Mouse (Mus musculus) limb, embryonic 15.5 days (tissue): Measurements from ENCODE around the gene Sertad2. TPM values are rescaled to one million over a fixed set of nuclear protein-coding genes. Genes with fewer than 3 reads are reported as not detected.
A peak's percentile ranks its signal among the peaks of the same experiment; 100 is the strongest.

Source experiments
- ATAC-seq: fragments of 200-750 bp; cut with Nextera tagmentation; 2 replicates; pipeline ENCODE4 v1.8.0; 2017; ENCODE audit warnings: low read depth, moderate TSS enrichment; ENCODE audit not compliant: insufficient number of reproducible peaks, low FRiP score, low TSS enrichment
- H3K27ac ChIP-seq: fragments of 300-500 bp; sonication (generic); 2 replicates; pipeline ENCODE4 v1.5.1; 2015; ENCODE audit warnings: moderate library complexity, mild to moderate bottlenecking, inconsistent platforms
- H3K27me3 ChIP-seq: fragments of 300-500 bp; sonication (generic); 2 replicates; pipeline ENCODE4 v1.6.1; 2015; ENCODE audit warnings: inconsistent platforms
- H3K36me3 ChIP-seq: fragments of 300-500 bp; sonication (generic); 2 replicates; pipeline ENCODE4 v1.6.1; 2015; ENCODE audit warnings: inconsistent platforms
- H3K4me1 ChIP-seq: fragments of 300-500 bp; sonication (generic); 2 replicates; pipeline ENCODE4 v1.6.1; 2015; ENCODE audit warnings: inconsistent platforms
- H3K4me2 ChIP-seq: fragments of 300-500 bp; sonication (generic); 2 replicates; pipeline ENCODE4 v1.6.1; 2015; ENCODE audit warnings: mild to moderate bottlenecking, inconsistent platforms
- H3K4me3 ChIP-seq: fragments of 300-500 bp; sonication (generic); 2 replicates; pipeline ENCODE4 v1.5.1; 2015; ENCODE audit warnings: mild to moderate bottlenecking, inconsistent platforms
- H3K9ac ChIP-seq: fragments of 300-500 bp; sonication (generic); 2 replicates; pipeline ENCODE4 v1.6.1; 2015; ENCODE audit warnings: inconsistent platforms
- H3K9me3 ChIP-seq: fragments of 300-500 bp; sonication (generic); 2 replicates; pipeline ENCODE4 v1.6.1; 2016; ENCODE audit warnings: inconsistent platforms
- WGBS: fragments of 180-500 bp; shearing (Covaris S2); methylation state at CpG from one replicate; pipeline ENCODE4 v1.1.7; 2015; 5-methylcytosine and 5-hydroxymethylcytosine counted together
- polyA plus RNA-seq: library from polyadenylated mRNA; unstranded; fragments of >200 nt; fragmentation: Nextera tagmentation; extraction: Ambion mirVana; gene quantifications from 2 replicates; pipeline ENCODE4 v1.2.1, GENCODE M21; 2015

Sertad2 gene
- polyA plus RNA-seq, 1 experiment from 2014 or later = 46.5 TPM

DNA sequence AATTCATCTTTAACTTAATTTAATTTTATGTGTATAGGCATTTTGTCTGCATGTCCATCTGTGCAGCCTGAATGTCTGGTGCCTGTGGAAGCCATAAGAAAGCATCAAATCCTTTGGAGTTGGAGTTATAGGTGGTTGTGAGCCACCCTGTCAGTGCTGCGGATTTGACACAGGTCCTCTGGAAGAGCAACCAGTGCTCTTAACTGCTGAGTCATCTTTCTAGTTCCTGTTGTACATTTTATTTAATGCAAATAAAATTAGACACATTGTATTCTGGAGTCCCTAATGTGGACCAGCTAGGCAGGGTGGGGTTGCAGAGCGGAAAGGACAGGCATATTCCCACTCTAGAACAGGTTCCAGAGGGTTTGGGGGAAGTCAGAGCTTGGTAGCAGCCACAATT lies 9.0 kb downstream of the Sertad2 start:
- Histone ChIP-seq H3K27me3 (no peaks in the 10 kb centered on the region), H3K4me1 (no peaks in the 10 kb centered on the region; the same call in 1 of the 2 replicates), H3K4me2 (no peak overlapping the region), H3K9ac (no peak overlapping the region), H3K36me3 (no peaks in the 10 kb centered on the region), H3K9me3 (no peaks in the 10 kb centered on the region), H3K4me3 (no peak overlapping the region), H3K27ac (no peak overlapping the region)
- no peak for ATAC-seq
- WGBS = 87% methylated on average over 2 of the region's 2 CpGs

DNA sequence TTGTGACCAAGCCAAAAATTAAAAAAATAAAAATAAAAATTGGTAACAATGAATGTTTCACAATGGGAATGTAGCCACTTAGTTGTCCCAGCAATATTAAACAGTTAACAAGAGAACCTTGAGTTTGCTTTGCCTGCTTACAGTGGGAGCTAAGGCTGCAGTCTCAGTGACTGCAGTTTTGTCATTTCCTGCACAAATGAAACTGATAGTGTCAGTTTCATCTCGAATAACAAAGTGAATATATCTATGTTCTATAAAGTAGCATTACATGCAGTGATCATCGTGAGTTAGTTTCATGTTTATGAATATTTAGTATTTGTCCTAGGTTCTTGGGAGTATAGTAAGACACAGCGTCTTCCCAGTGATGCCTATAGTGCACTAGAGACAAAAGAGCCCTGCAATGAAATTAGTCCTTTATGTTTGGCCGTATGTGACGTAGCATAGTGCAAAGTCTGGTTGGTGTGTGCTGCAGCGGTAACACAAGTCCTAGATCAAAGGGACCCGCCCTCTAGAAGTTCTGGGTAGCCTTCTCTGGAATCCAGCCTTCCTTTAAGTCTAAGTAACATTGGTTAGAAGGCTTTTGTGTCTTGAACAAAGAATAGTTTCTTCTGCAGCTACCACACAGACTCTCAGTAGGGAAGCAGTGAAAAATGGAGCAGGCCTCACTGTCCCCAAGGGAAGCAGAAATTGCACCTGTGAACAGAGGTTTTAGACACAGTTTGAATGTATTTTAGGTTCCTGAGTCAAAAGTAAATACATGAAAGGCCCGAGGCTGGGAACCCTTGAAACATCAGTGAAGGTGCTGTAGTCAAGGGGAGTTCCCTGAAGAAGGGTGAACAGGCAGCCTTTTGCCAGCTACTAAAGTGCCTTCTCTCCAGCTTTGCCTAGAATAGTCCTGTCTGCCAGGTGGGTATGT lies 10.0 kb downstream of the Sertad2 start:
- Histone ChIP-seq H3K9me3 (no peaks in the 10 kb centered on the region), H3K9ac (no peak overlapping the region), H3K27me3 (no peaks in the 10 kb centered on the region), H3K27ac (no peak overlapping the region), H3K4me3 (no peak overlapping the region), H3K4me2 (no peak overlapping the region), H3K36me3 (no peaks in the 10 kb centered on the region), H3K4me1 (no peaks in the 10 kb centered on the region; the same call in 1 of the 2 replicates)
- 70% methylated on average over 8 of the region's 8 CpGs for WGBS
- no peak for ATAC-seq

DNA sequence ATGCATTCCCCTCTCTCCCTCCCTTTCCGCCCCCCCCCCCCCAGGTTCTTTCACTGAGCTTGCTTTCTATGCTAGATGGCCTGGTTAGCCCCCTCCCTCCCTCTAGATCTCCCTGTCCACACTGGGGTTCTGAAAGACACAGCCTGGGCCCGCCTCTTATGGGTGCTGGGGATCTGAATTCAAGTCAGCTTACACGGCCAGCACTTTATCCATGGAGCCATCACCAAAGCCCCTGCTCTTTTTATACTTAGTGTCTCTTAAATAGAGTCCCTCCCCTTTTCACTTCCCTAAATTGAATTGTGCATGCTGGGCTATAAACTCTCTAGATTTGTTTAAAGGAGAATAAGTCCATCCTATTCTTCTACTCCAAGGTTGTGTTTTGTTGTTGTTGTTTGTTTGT lies 12.6 kb downstream of the Sertad2 start:
- H3K9me3 ChIP-seq = no peaks in the 10 kb centered on the region
- no peak overlapping the region for H3K27ac ChIP-seq
- WGBS = 75% methylated on average over 2 of the region's 3 CpGs
- no peak for ATAC-seq
- no peaks in the 10 kb centered on the region for H3K36me3 ChIP-seq
- no peaks in the 10 kb centered on the region for H3K27me3 ChIP-seq
- no peak overlapping the region for H3K9ac ChIP-seq
- no peak overlapping the region for H3K4me3 ChIP-seq
- no peak overlapping the region for H3K4me2 ChIP-seq
- H3K4me1 ChIP-seq = peaks cover 15% of the 10 kb centered on the region

DNA sequence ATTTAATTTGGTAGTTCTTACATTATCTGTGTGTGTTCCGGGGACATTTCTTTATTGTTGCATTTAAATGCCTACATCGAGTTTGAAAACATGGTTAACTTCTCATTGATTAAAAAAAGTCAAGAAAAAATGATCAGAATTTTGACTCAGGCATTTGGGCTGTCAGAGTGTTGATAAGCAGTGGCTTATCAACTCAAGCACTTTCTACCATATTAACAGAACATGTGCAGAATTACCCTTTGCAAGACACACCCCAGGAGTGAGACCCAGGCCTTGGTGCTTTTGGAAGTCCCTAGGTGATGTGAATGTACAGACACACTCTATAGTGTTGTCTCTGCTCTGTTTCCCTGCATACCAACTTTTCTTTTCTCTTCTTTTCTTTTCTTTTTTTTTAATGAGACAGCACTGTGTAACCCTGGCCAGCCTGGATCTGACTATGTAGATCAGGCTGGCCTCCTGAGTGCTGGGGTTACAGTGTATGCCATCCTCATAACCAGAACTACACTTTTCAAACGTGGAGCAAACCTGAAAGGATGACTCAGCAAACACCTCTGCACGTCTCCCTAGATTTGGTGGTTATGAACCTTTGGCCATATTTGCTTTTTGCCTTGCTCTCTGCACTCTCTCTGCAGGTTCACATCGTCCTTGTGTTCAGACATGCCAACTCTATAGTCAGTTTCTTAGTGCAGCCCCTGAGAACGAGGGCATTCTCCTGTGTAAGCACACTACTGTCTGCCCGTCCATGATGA lies 13.3 kb downstream of the Sertad2 start:
- H3K9ac ChIP-seq = no peak overlapping the region
- H3K4me3 ChIP-seq = no peak overlapping the region
- no peaks in the 10 kb centered on the region for H3K27me3 ChIP-seq
- 76% methylated on average over 7 of the region's 7 CpGs for WGBS
- H3K4me1 ChIP-seq = peaks cover 18% of the 10 kb centered on the region
- no peak overlapping the region for H3K27ac ChIP-seq
- no peaks in the 10 kb centered on the region for H3K36me3 ChIP-seq
- H3K4me2 ChIP-seq = no peak overlapping the region
- no peak for ATAC-seq
- no peaks in the 10 kb centered on the region for H3K9me3 ChIP-seq

DNA sequence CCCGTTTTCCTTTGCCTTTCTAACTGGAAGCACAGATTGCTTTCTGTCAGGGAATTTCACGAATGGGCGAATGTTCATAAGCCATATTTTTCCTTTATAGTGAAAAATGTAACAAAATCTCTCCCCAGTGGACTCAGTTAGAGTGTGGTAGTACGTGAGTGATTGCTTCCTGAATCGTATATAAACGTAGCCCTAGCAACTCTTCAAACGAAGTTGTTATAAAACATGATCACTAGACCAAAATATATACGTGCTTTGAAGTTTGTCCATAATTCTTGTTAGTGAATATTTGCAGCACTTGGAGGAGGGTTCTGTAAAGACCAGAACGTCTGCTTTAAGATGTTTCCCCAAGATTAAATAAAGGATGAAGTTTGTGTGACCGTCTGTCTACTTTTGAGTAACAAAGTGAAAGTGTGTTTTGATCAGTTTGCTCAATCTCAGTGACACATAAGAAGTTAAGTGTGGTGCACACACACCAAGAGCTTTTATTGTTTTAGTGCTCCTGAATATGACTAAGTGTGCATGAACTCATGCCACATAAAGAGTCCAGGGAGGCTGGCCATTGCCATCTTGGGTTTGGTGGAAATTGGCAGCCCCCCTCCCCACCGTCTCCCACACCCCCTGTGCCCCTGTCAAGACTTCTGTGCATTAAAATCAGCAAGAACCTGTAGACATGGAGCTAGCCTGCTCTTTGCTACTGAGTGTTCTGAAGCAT lies 16.3 kb downstream of the Sertad2 start:
- H3K4me2 ChIP-seq = no peak overlapping the region
- WGBS = 30% methylated on average over 11 of the region's 11 CpGs

DNA sequence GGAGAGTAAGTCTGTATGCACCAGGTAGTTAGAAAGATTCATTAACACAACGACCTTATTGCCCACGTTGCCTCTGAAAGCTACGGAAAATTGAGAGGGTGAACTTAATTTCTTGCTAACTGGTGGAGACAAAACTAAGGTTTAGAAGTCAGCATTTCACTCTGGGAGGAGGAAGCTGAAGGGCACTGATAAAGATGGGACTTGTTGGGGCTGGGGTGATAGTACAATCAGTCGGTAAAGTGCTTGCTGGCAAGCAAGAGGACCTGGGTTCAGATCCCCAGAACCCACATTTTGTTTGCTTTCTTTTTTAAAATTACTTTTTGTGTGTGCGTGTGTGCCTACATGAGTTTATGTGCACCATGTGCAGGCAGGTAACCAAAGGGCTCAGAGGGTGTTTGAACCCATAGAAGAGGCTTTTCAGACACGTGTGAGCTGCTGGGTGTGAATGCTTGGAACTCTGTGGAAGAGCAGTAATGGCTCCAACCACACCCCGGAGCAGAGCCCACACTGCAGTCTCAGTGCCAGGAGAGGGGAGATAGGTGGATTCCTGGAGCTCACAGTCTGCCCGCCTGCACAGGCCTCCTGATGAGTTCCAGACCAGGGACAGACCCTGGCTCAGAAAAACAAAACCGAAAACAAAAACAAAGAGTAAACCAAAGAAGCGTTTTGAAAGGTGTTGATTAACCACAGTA lies 17.0 kb downstream of the Sertad2 start:
- no peaks in the 10 kb centered on the region for H3K27me3 ChIP-seq
- WGBS = 48% methylated on average over 10 of the region's 10 CpGs
- H3K36me3 ChIP-seq = no peaks in the 10 kb centered on the region
- no peaks in the 10 kb centered on the region for H3K9me3 ChIP-seq
- H3K9ac ChIP-seq = no peak overlapping the region
- H3K27ac ChIP-seq = no peak overlapping the region
- H3K4me3 ChIP-seq = no peak overlapping the region
- no peak overlapping the region for H3K4me2 ChIP-seq
- ATAC-seq = no peak
- peaks cover 19% of the 10 kb centered on the region for H3K4me1 ChIP-seq

More for the DNA sequence above, 16.3 kb downstream of the Sertad2 start:
- Histone ChIP-seq H3K9ac (no peak overlapping the region), H3K9me3 (no peaks in the 10 kb centered on the region), H3K27ac (no peak overlapping the region), H3K27me3 (no peaks in the 10 kb centered on the region), H3K36me3 (no peaks in the 10 kb centered on the region), H3K4me1 (peaks cover 19% of the 10 kb centered on the region), H3K4me3 (no peak overlapping the region)
- ATAC-seq = no peak

DNA sequence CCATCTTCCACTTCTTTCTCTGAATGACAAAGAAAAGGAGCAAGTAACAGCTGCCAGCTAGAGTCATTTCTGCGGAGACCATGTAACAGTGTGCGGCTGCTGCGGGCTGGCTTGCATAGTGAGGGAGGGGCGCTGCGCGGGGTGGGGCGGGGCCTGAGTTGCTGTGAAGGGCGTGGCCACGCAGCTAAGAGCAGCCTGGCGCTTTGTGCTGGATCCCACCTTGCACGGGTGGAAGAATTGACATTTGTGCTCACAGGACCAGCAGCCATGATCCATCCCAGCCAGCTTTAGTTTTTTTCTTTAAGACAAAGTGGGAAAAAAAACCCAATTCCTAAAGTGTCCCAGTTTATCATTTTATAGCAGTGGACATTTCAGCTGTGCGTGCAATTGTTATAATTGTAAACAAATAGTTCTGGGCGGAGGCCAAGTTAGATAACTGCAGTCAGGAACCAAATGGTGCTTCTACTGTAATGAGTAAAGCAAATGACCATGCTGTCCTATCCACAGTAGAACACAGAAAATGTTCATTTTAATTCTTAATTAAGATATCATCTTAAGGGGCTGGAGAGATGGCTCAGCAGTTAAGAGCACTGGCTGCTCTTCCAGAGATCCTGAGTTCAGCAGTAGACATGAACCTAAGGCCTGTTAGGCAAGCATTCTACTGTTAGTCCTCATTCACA lies 18.4 kb downstream of the Sertad2 start:
- no peaks in the 10 kb centered on the region for H3K9me3 ChIP-seq
- WGBS = 8% methylated on average over 13 of the region's 13 CpGs
- no peaks in the 10 kb centered on the region for H3K36me3 ChIP-seq
- no peaks in the 10 kb centered on the region for H3K27me3 ChIP-seq
- H3K4me1 ChIP-seq = peaks cover 19% of the 10 kb centered on the region
- peak overlapping the region; percentile 23 for H3K4me3 ChIP-seq
- peak overlapping the region; percentile 50; the same call in 1 of the 2 replicates for H3K27ac ChIP-seq
- peak; percentile 78; the same call in 1 of the 2 replicates for ATAC-seq
- H3K4me2 ChIP-seq = peak overlapping the region; percentile 47
- H3K9ac ChIP-seq = no peak overlapping the region

DNA sequence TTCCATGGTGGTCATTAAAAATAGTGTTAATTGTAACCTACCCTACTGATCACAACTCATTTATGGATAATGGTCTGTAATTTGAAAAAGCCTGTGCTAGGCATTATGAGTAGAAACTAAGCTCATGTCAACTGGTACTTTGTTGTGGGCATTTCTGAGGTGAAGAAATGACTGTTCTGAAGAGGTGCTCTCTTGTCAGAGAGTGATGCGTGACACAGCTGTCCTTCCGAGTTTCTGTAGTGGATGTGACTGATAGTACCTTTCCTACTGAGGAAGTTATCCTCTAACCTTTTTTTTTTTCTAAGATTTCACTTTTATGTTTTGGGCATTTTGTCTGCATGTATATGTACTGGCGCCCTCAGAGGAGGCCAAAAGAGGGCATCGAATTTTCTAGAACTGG lies 22.0 kb downstream of the Sertad2 start:
- no peak for ATAC-seq
- Histone ChIP-seq H3K36me3 (no peaks in the 10 kb centered on the region), H3K9ac (no peak overlapping the region), H3K9me3 (no peaks in the 10 kb centered on the region), H3K4me2 (no peak overlapping the region), H3K27ac (no peak overlapping the region), H3K4me1 (peaks cover 9% of the 10 kb centered on the region), H3K4me3 (no peak overlapping the region), H3K27me3 (no peaks in the 10 kb centered on the region)
- 95% methylated on average over 4 of the region's 4 CpGs for WGBS

DNA sequence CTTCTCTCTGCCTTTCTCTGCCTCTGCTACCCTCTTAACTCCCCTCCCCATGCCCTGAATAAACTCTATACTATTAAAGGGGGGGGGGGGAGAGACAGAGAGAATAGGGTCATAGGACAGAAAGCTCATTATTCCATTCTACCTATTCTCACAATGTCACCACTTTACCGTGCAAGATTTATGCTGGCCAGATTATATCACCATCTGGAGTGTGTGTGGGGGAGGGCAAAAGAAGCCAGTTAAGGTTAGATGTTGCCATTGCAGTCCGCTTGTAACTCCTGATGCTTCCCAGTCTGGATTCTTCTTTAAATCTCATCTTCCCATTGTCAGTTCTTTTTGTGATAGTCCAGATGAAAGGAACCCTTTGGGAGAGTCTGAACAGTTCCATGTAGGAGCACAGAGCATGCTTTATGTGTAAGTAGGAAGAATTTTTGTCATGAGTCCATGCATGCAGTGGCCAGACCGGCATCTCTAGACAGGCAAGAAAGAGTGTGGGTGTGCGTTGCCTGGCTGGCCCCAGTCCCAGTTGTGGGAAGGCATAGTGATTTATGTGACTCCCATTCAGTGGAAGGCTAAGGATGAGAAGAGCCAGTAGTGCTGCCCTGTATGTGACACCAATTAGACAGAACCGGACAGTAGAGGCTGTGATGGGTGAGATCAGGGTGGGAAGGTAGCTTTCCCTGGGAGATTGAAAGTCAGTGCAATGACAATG lies 28.8 kb downstream of the Sertad2 start:
- Histone ChIP-seq H3K4me3 (no peak overlapping the region), H3K36me3 (no peaks in the 10 kb centered on the region), H3K9me3 (no peaks in the 10 kb centered on the region), H3K4me2 (no peak overlapping the region), H3K9ac (no peak overlapping the region), H3K27ac (no peak overlapping the region), H3K27me3 (no peaks in the 10 kb centered on the region), H3K4me1 (peaks cover 9% of the 10 kb centered on the region)
- no peak for ATAC-seq
- WGBS = 48% methylated on average over 5 of the region's 5 CpGs

DNA sequence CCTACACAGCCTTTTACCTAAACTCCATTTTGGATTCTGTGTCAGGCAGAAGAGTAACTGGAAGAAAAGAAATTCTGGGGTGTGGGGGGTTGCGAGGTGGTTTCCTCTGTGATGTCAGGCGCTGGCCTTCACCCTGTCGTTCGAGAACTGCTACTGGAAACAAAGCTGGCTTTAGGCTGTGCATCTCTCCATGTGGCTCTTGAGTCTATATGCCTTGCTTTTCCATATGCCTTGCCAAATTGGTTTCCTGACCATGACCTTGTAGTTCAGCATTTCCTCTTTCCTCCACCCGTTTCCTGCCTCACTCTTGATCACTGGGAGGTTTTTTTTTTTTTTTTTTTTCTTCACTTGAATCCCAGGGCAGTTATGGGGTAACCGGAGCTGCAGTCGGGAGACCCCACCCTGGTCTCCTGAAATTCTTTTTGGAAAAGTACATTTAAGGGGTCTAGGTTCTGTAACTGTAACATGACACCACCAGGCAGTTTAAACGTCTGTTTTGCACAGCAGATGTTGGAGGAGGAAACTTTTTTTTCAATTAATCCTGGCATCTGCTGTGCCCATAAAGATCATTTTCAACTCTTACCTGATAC lies 33.1 kb downstream of the Sertad2 start:
- no peak for ATAC-seq
- no peaks in the 10 kb centered on the region for H3K36me3 ChIP-seq
- no peak overlapping the region for H3K4me2 ChIP-seq
- H3K4me3 ChIP-seq = no peak overlapping the region
- no peaks in the 10 kb centered on the region for H3K9me3 ChIP-seq
- 14% methylated on average over 8 of the region's 8 CpGs for WGBS
- no peaks in the 10 kb centered on the region for H3K27me3 ChIP-seq
- H3K9ac ChIP-seq = no peak overlapping the region
- peak overlapping the region; percentile 59 for H3K27ac ChIP-seq
- peaks cover 12% of the 10 kb centered on the region for H3K4me1 ChIP-seq
